Mouse (Mus musculus) MEL (cell line): ENCODE results near the gene Foxo3.

Source experiments
- CHD1 ChIP-seq: IDR thresholded peaks from 2 replicates; pipeline ENCODE4 v1.6.1; 2012; ENCODE audit warnings: low read depth, mild to moderate bottlenecking, inconsistent platforms, low read length, improper control_type of control experiment
- CTCF ChIP-seq, 3 experiments: IDR thresholded peaks in 2 of 3; conservative IDR thresholded peaks in 1 of 3; 2 replicates each; pipeline ENCODE4 v1.5.1; 2011 to 2012; ENCODE audit warnings: low read length in 3 of 3, low read depth in 2 of 3, mild to moderate bottlenecking in 2 of 3, improper control_type of control experiment in 1 of 3, inconsistent platforms in 1 of 3, mixed read lengths in 1 of 3, moderate library complexity in 1 of 3; ENCODE audit not compliant: control insufficient read depth in 1 of 3, insufficient read depth in 1 of 3, poor library complexity in 1 of 3, severe bottlenecking in 1 of 3
- POLR2A ChIP-seq, 2 experiments: IDR thresholded peaks; 2 replicates each; pipeline ENCODE4 v1.6.1; 2011 to 2012; ENCODE audit warnings: low read length in 2 of 2, mild to moderate bottlenecking in 2 of 2, control low read depth in 1 of 2, improper control_type of control experiment in 1 of 2, low read depth in 1 of 2, moderate library complexity in 1 of 2; ENCODE audit not compliant: control insufficient read depth in 1 of 2, insufficient read depth in 1 of 2, poor library complexity in 1 of 2
- RCOR1 ChIP-seq: IDR thresholded peaks from 2 replicates; pipeline ENCODE4 v1.6.1; 2012; ENCODE audit warnings: low read depth, mild to moderate bottlenecking, inconsistent platforms, low read length, improper control_type of control experiment
- TCF12 ChIP-seq: IDR thresholded peaks from 2 replicates; pipeline ENCODE4 v1.6.1; 2014; ENCODE audit warnings: low read depth, mild to moderate bottlenecking, inconsistent platforms, low read length, improper control_type of control experiment, moderate library complexity

DNA sequence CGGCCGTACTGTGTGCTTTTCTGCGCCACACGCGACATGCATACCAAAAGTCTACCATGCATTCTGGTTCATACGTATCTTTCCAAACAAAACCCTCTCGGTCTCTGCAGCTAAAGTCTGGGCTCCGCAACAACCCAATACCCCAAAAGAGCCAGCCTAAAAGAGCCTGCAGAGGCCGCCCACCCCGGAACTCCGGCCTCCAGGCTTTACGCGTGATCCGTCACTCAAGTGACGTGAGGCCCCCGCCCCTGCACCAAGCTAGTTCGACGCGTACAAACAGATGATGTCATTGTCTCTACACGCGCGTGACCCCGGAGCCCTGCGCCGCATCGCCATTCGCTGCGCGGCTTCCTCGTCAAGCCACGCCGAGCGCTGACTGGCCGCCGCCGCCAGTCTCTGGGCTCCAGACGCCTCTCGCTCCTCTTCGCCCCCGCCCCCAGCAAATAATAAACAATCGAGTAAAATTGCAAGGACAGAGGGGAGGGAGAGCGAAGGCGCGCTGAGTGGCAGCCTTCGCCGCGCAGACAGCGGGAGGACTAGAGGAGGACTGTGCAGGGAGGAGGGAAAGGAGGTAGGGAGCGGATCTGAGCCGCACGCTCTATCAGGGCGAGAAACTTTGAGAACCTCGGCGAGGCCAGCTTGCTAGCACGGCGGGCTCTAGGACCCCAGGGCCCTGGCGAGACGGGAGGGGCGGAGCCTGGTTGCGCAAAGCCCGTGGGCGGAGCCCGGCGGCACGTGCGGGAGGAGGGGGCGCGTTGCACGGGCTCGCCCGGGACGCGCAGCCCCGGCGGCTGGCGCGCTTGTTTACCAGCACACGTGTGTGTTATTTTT lies 1.1 kb upstream of the Foxo3 start:
- TF ChIP-seq CHD1 (no peak), RCOR1 (no peak), POLR2A (IDR thresholded peaks at IDR 0.05; ENCODE audit: control insufficient read depth in 1 of 2, insufficient read depth in 1 of 2, low read depth in 1 of 2, low read length in 2 of 2, poor library complexity in 1 of 2) (peak; percentile 44 to 48; a peak in 3 of 4 replicates), CTCF (IDR thresholded peaks at IDR 0.05 in 2 of 3, conservative IDR thresholded peaks at IDR 0.05 in 1 of 3; ENCODE audit: control insufficient read depth in 1 of 3, insufficient read depth in 1 of 3, low read depth in 2 of 3, low read length in 3 of 3, poor library complexity in 1 of 3, severe bottlenecking in 1 of 3) (peak in 1 of 3 experiments; percentile 20; a peak in 1 of 6 replicates), TCF12 (peak; percentile 40)
